In genomic region chr16:4316094-4316474, GRCm38 (mm10) we compare ENCODE assay signal across 8 mouse cellular contexts.
DNase-seq lines count a peak whose midpoint lies in the region; ATAC-seq and TF ChIP-seq lines count a peak whose summit lies in the region.

No protein-coding gene starts in this region.

- peaks cover 8% of the 10 kb centered on the region; the same call in 1 of the 2 replicates for H3K4me1 ChIP-seq in forebrain, postnatal 0 days (ENCODE audit: insufficient read depth)
- H3K4me1 ChIP-seq in hindbrain, embryonic 11.5 days (replicated peaks; ENCODE audit: control insufficient read depth, insufficient read depth, low read length): no peaks in the 10 kb centered on the region

- 33% methylated on average over 3 of the region's 3 CpGs for WGBS in forebrain, postnatal 0 days
- WGBS in hindbrain, embryonic 11.5 days: 32% methylated on average over 3 of the region's 3 CpGs

- no peaks in the 10 kb centered on the region for H3K9me3 ChIP-seq in forebrain, postnatal 0 days (ENCODE audit: low read length)
- no peaks in the 10 kb centered on the region for H3K9me3 ChIP-seq in hindbrain, embryonic 11.5 days (ENCODE audit: control insufficient read depth, low read length)

- DNase-seq in Muller cell, postnatal 12 days (ENCODE audit: inconsistent ontology term): peak; percentile 81
- DNase-seq in cerebellum, adult 11-12 months: peak; percentile 80
- DNase-seq in forebrain, postnatal 0 days: peak; percentile 90
- DNase-seq in hindbrain, embryonic 11.5 days (ENCODE audit: low spot score): peak; percentile 83
- peak; percentile 84 to 86 for DNase-seq in layer of hippocampus, postnatal 10 days (ENCODE audit: low spot score in 2 of 2)
- DNase-seq in lung, postnatal 10 days: peak; percentile 90
- peak; percentile 62 for DNase-seq in retina, adult 2 months (ENCODE audit: low read depth, low spot score)
- peak; percentile 79 for DNase-seq in thymus, postnatal 14 days

- no peak overlapping the region for H3K27ac ChIP-seq in forebrain, postnatal 0 days (ENCODE audit: low read depth, low read length)
- H3K27ac ChIP-seq in hindbrain, embryonic 11.5 days (ENCODE audit: low read depth, low read length): no peak overlapping the region

- H3K4me3 ChIP-seq in forebrain, postnatal 0 days (ENCODE audit: low read depth, low read length): no peak overlapping the region
- no peak overlapping the region for H3K4me3 ChIP-seq in hindbrain, embryonic 11.5 days (ENCODE audit: low read depth, low read length)

- no peak overlapping the region for H3K4me2 ChIP-seq in forebrain, postnatal 0 days (ENCODE audit: low read depth)
- H3K4me2 ChIP-seq in hindbrain, embryonic 11.5 days (replicated peaks; ENCODE audit: low read depth, low read length): no peak overlapping the region

- H3K9ac ChIP-seq in forebrain, postnatal 0 days: no peak overlapping the region
- no peak overlapping the region for H3K9ac ChIP-seq in hindbrain, embryonic 11.5 days (ENCODE audit: low read depth, low read length)

- peak; percentile 81 for ATAC-seq in forebrain, postnatal 0 days
- peak; percentile 33; the same call in 1 of the 2 replicates for ATAC-seq in hindbrain, embryonic 11.5 days (ENCODE audit: low FRiP score)

- TF ChIP-seq CTCF in forebrain, postnatal 0 days (IDR thresholded peaks at IDR 0.05; ENCODE audit: low read depth): peak; percentile 100

- no peaks in the 10 kb centered on the region for H3K36me3 ChIP-seq in forebrain, postnatal 0 days (ENCODE audit: insufficient read depth)
- no peaks in the 10 kb centered on the region for H3K36me3 ChIP-seq in hindbrain, embryonic 11.5 days (ENCODE audit: control insufficient read depth, insufficient read depth, low read length)

- no peaks in the 10 kb centered on the region for H3K27me3 ChIP-seq in forebrain, postnatal 0 days (ENCODE audit: insufficient read depth, low read length)
- H3K27me3 ChIP-seq in hindbrain, embryonic 11.5 days (ENCODE audit: control insufficient read depth, insufficient read depth, low read length): no peaks in the 10 kb centered on the region
